Mouse (Mus musculus): Measurements from ENCODE around the gene Fam107a. TPM values are rescaled to one million over a fixed set of nuclear protein-coding genes. Genes with fewer than 3 reads are reported as not detected.

Fam107a gene
- polyA plus RNA-seq, 1 experiment: not detected

DNA sequence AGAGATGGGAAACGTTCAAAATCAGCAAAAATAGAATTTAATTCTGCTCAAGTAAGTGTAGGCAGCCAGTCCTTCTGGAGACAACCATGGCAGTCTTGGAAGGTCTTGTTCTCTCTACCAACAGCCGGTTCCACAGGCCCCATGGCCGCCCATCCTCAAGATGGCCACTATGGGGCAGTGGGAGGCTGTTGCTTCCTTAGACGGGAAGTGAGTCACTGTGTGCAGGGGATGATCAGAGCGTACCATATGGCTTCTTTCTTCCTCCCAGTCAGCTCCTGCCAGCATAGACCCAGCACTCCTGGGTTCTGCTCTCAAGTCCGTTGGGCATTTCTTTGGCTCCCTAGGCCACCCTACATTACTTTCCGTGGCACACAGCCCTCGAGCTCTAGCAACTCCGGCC lies 31.1 kb upstream of the Fam107a start:
- H3K36me3 ChIP-seq (ENCODE audit: control insufficient read depth, insufficient read depth): no peaks in the 10 kb centered on the region
- no peak for TF ChIP-seq MAX (IDR thresholded peaks at IDR 0.05)
- TF ChIP-seq FOSL1 (IDR thresholded peaks at IDR 0.05; ENCODE audit: insufficient read depth, low read length, poor library complexity, severe bottlenecking): no peak
- no peak for TF ChIP-seq USF1 (IDR thresholded peaks at IDR 0.05; ENCODE audit: low read depth)
- no peak for TF ChIP-seq MYOD1 (IDR thresholded peaks at IDR 0.05; ENCODE audit: control insufficient read depth, insufficient read length, low read depth)
- no peak for TF ChIP-seq CTCF (IDR thresholded peaks at IDR 0.05; ENCODE audit: control insufficient read depth, insufficient read depth, insufficient read length)
- no peak for TF ChIP-seq MYOG (IDR thresholded peaks at IDR 0.05; ENCODE audit: control insufficient read depth, extremely low read depth, insufficient read length)
- no peak for TF ChIP-seq CEBPB (IDR thresholded peaks at IDR 0.05; ENCODE audit: low read depth)
- H3K79me2 ChIP-seq (ENCODE audit: control insufficient read depth, insufficient read depth): no peaks in the 10 kb centered on the region
- H3K4me3 ChIP-seq (ENCODE audit: insufficient read depth, poor library complexity, severe bottlenecking): no peak overlapping the region
- H3ac ChIP-seq (ENCODE audit: control insufficient read depth, insufficient read length, low read depth): no peak overlapping the region
- no peaks in the 10 kb centered on the region for H3K27me3 ChIP-seq (ENCODE audit: control insufficient read depth, insufficient read depth, insufficient read length)
- H3K79me3 ChIP-seq (ENCODE audit: low read depth): no peaks in the 10 kb centered on the region

DNA sequence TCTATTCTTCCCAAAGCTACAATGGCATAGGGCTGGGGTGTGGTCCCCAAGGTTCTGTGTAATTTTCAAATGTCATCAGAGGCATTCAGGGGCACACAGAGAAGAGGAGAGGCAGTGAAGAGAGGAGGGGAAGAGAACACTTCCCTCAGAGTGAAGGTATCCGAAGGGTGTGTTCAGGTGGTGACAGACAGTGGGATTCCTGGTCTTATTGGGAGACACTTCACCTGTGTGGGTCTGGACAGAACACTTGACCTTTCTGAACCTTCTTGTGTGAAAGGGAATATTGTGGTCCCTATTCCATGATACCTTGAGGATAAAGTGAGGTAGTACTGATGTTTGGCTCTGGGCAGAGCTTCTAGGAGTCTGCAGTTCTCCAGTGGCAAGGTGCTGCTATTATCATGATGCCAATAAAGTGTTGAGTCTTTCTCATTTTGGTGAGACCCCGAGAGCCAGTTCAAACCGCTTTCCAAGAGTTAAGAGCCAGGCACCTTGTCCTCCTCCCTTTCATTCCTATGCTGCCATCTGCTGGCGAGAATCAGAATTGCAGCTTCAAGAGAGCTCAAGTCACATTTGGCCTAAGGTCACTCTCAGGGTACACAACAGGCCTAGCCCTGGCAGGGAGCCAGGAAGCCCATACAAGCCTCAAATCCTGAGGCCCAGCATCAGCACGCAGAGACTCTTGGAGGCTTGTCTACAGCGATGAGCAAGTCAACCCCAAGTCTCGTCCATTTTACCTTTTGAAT lies 28.6 kb upstream of the Fam107a start:
- H3K79me3 ChIP-seq (ENCODE audit: low read depth): no peaks in the 10 kb centered on the region
- no peak for TF ChIP-seq MAX (IDR thresholded peaks at IDR 0.05)
- TF ChIP-seq USF1 (IDR thresholded peaks at IDR 0.05; ENCODE audit: low read depth): no peak
- TF ChIP-seq CEBPB (IDR thresholded peaks at IDR 0.05; ENCODE audit: low read depth): no peak
- TF ChIP-seq CTCF (IDR thresholded peaks at IDR 0.05; ENCODE audit: control insufficient read depth, insufficient read depth, insufficient read length): peak; percentile 69
- no peak for TF ChIP-seq MYOD1 (IDR thresholded peaks at IDR 0.05; ENCODE audit: control insufficient read depth, insufficient read length, low read depth)
- H3K27me3 ChIP-seq (ENCODE audit: control insufficient read depth, insufficient read depth, insufficient read length): peaks cover 3% of the 10 kb centered on the region
- H3ac ChIP-seq (ENCODE audit: control insufficient read depth, insufficient read length, low read depth): no peak overlapping the region
- H3K36me3 ChIP-seq (ENCODE audit: control insufficient read depth, insufficient read depth): no peaks in the 10 kb centered on the region
- no peaks in the 10 kb centered on the region for H3K79me2 ChIP-seq (ENCODE audit: control insufficient read depth, insufficient read depth)
- H3K4me3 ChIP-seq (ENCODE audit: insufficient read depth, poor library complexity, severe bottlenecking): no peak overlapping the region

DNA sequence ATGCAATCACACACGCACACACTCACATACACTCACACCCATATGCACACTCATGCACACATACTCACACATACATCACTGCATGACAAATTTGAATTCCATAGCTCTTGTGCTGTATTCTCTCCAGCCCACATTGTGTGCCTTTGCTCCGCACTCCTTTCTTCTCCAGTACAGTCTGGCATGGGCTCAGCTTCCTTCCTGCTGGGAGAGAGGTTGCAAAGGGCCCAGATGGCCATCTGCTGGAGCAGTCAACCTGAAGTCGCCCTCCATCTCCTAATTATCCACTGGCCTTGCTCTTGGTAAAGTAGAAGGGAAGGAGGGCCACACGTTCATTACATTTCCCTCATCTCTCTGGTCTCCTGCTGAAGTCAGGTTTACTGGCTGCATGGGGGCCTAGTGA lies 27.7 kb upstream of the Fam107a start:
- H3K79me3 ChIP-seq (ENCODE audit: low read depth): no peaks in the 10 kb centered on the region
- H3K27me3 ChIP-seq (ENCODE audit: control insufficient read depth, insufficient read depth, insufficient read length): peaks cover 3% of the 10 kb centered on the region
- TF ChIP-seq MYOD1 (IDR thresholded peaks at IDR 0.05; ENCODE audit: control insufficient read depth, insufficient read length, low read depth) (no peak), FOSL1 (IDR thresholded peaks at IDR 0.05; ENCODE audit: insufficient read depth, low read length, poor library complexity, severe bottlenecking) (no peak), CTCF (IDR thresholded peaks at IDR 0.05; ENCODE audit: control insufficient read depth, insufficient read depth, insufficient read length) (no peak), MYOG (IDR thresholded peaks at IDR 0.05; ENCODE audit: control insufficient read depth, extremely low read depth, insufficient read length) (no peak), MAX (IDR thresholded peaks at IDR 0.05) (no peak), CEBPB (IDR thresholded peaks at IDR 0.05; ENCODE audit: low read depth) (no peak), USF1 (IDR thresholded peaks at IDR 0.05; ENCODE audit: low read depth) (no peak)
- H3K36me3 ChIP-seq (ENCODE audit: control insufficient read depth, insufficient read depth): no peaks in the 10 kb centered on the region
- H3K79me2 ChIP-seq (ENCODE audit: control insufficient read depth, insufficient read depth): no peaks in the 10 kb centered on the region
- no peak overlapping the region for H3K4me3 ChIP-seq (ENCODE audit: insufficient read depth, poor library complexity, severe bottlenecking)
- no peak overlapping the region for H3ac ChIP-seq (ENCODE audit: control insufficient read depth, insufficient read length, low read depth)

DNA sequence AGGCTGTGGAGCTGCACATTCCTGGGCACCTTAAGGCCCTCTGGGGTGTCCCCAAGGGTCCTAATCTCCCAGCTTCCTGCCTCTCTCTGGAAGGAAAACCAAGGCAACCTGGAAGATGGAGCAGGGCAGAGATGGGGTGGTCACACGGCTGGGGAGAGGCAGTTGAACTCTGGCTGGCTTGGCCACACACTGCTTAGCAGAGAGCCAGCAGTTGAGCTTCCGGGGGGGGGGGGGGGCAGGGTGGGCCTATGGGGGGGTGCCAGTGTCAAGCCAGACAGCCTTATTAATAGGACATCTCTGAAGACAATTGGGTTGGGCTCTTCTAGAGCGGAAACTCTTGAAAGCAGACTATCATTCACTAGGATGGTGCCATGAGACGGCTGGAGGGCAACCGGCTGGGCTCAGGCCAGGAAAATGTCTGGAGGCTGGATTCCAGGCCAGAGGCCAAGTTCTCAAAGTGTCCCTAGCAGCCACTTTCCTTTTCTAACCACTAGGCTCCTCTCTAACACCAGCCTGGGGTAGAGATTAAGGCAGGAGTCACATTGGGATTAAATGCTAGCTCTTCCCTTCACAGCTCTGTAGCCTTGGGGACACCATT lies 24.8 kb upstream of the Fam107a start:
- no peaks in the 10 kb centered on the region for H3K79me3 ChIP-seq (ENCODE audit: low read depth)
- H3ac ChIP-seq (ENCODE audit: control insufficient read depth, insufficient read length, low read depth): no peak overlapping the region
- H3K36me3 ChIP-seq (ENCODE audit: control insufficient read depth, insufficient read depth): no peaks in the 10 kb centered on the region
- H3K4me3 ChIP-seq (ENCODE audit: insufficient read depth, poor library complexity, severe bottlenecking): no peak overlapping the region
- TF ChIP-seq CEBPB (IDR thresholded peaks at IDR 0.05; ENCODE audit: low read depth) (no peak), MYOD1 (IDR thresholded peaks at IDR 0.05; ENCODE audit: control insufficient read depth, insufficient read length, low read depth) (no peak), CTCF (IDR thresholded peaks at IDR 0.05; ENCODE audit: control insufficient read depth, insufficient read depth, insufficient read length) (no peak), MAX (IDR thresholded peaks at IDR 0.05) (no peak), MYOG (IDR thresholded peaks at IDR 0.05; ENCODE audit: control insufficient read depth, extremely low read depth, insufficient read length) (no peak), FOSL1 (IDR thresholded peaks at IDR 0.05; ENCODE audit: insufficient read depth, low read length, poor library complexity, severe bottlenecking) (no peak), USF1 (IDR thresholded peaks at IDR 0.05; ENCODE audit: low read depth) (no peak)
- H3K79me2 ChIP-seq (ENCODE audit: control insufficient read depth, insufficient read depth): no peaks in the 10 kb centered on the region
- peaks cover 3% of the 10 kb centered on the region for H3K27me3 ChIP-seq (ENCODE audit: control insufficient read depth, insufficient read depth, insufficient read length)

DNA sequence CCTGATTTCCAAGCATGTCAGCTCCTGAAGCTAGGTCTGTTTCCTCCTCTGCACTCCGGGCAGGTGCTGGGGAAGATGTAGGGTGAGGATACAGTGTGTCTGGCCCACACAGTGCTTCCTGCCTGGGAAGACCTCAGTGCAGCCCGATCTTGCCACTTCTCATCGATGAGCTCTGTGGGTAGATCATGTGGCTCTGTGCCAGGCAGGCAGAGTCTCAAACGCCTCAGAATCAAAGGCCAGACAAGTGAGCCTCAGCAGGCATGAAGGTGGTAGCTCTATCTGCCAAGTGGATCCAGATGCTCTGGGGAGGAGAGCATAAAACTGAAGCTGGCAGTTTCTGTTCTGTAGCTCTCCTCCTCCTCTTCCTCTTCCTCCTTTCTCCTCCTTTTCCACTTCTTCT lies 22.4 kb upstream of the Fam107a start:
- no peaks in the 10 kb centered on the region for H3K36me3 ChIP-seq (ENCODE audit: control insufficient read depth, insufficient read depth)
- H3K4me3 ChIP-seq (ENCODE audit: insufficient read depth, poor library complexity, severe bottlenecking): no peak overlapping the region
- H3K27me3 ChIP-seq (ENCODE audit: control insufficient read depth, insufficient read depth, insufficient read length): peaks cover 3% of the 10 kb centered on the region
- no peak for TF ChIP-seq FOSL1 (IDR thresholded peaks at IDR 0.05; ENCODE audit: insufficient read depth, low read length, poor library complexity, severe bottlenecking)
- TF ChIP-seq USF1 (IDR thresholded peaks at IDR 0.05; ENCODE audit: low read depth): no peak
- no peaks in the 10 kb centered on the region for H3K79me3 ChIP-seq (ENCODE audit: low read depth)
- no peak overlapping the region for H3ac ChIP-seq (ENCODE audit: control insufficient read depth, insufficient read length, low read depth)
- no peaks in the 10 kb centered on the region for H3K79me2 ChIP-seq (ENCODE audit: control insufficient read depth, insufficient read depth)

DNA sequence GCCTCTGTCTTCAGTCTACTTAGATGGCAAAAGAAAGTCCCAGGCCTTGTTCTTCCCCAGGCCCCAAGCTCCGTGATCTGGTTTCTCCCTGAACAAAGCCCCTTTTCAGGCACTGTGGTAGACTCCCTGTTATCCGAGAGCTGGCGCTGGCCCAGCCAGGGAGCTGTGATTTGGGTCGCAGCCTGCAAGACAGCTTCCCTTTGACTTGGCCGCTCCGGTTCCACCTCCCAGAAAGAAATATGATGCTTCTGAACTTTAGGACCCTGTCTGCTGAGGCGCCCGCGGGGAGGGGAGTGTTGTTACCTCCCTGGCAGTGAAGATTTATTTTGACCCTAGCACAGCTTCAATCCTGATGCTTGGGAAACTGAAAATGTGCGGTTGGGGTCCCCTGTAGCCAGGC lies 18.1 kb upstream of the Fam107a start:
- Histone ChIP-seq H3K36me3 (ENCODE audit: control insufficient read depth, insufficient read depth) (no peaks in the 10 kb centered on the region), H3K4me3 (ENCODE audit: insufficient read depth, poor library complexity, severe bottlenecking) (no peak overlapping the region), H3K79me3 (ENCODE audit: low read depth) (no peaks in the 10 kb centered on the region), H3ac (ENCODE audit: control insufficient read depth, insufficient read length, low read depth) (no peak overlapping the region), H3K27me3 (ENCODE audit: control insufficient read depth, insufficient read depth, insufficient read length) (no peaks in the 10 kb centered on the region), H3K79me2 (ENCODE audit: control insufficient read depth, insufficient read depth) (no peaks in the 10 kb centered on the region)
- TF ChIP-seq FOSL1 (IDR thresholded peaks at IDR 0.05; ENCODE audit: insufficient read depth, low read length, poor library complexity, severe bottlenecking) (no peak), MYOD1 (IDR thresholded peaks at IDR 0.05; ENCODE audit: control insufficient read depth, insufficient read length, low read depth) (no peak), CTCF (IDR thresholded peaks at IDR 0.05; ENCODE audit: control insufficient read depth, insufficient read depth, insufficient read length) (no peak), USF1 (IDR thresholded peaks at IDR 0.05; ENCODE audit: low read depth) (no peak), MAX (IDR thresholded peaks at IDR 0.05) (no peak), MYOG (IDR thresholded peaks at IDR 0.05; ENCODE audit: control insufficient read depth, extremely low read depth, insufficient read length) (no peak), CEBPB (IDR thresholded peaks at IDR 0.05; ENCODE audit: low read depth) (no peak)
